Mouse (Mus musculus): ENCODE measurements around the gene Ccdc40. TPM values are rescaled to one million over a fixed set of nuclear protein-coding genes. Genes with fewer than 3 reads are reported as not detected.

Gene Ccdc40
- 0.60 and 0.81 TPM in 2 replicates for polyA plus RNA-seq (2011; ENCODE audit: insufficient read length, low read depth, missing spikeins)

GRCm38 (mm10) chr11:119228091-119228781, at the start of gene Ccdc40, which contains the start of gene Tbc1d16:
TSS of gene Ccdc40 (plus strand) at chr11:119228572.
TSS of gene Tbc1d16 (minus strand) at chr11:119228499.
- Histone ChIP-seq H3K4me3 (ENCODE audit: insufficient read depth, low read length) (peak within 1 kb of the TSS; percentile 69), H3K4me1 (ENCODE audit: control insufficient read depth, insufficient read depth, low read length) (no peaks in the 10 kb centered on the region; the same call in 1 of the 2 replicates), H3K27ac (ENCODE audit: insufficient read depth, low read length) (no peak within 1 kb of the TSS)
- TF ChIP-seq CTCF (IDR thresholded peaks at IDR 0.05; ENCODE audit: borderline replicate concordance, insufficient read depth, low read length) (no peak), POLR2A (IDR thresholded peaks at IDR 0.05; ENCODE audit: low read depth, low read length) (peak; percentile 61)

- TF ChIP-seq CTCF (IDR thresholded peaks at IDR 0.05; ENCODE audit: borderline replicate concordance, insufficient read depth, low read length) (no peak), POLR2A (IDR thresholded peaks at IDR 0.05; ENCODE audit: low read depth, low read length) (no peak)
- no peaks in the 10 kb centered on the region for H3K4me1 ChIP-seq (ENCODE audit: control insufficient read depth, insufficient read depth, low read length)
- no peak overlapping the region for H3K4me3 ChIP-seq (ENCODE audit: insufficient read depth, low read length)
- no peak overlapping the region for H3K27ac ChIP-seq (ENCODE audit: insufficient read depth, low read length)
These were observed 47.4 kb upstream of the Ccdc40 start for GRCm38 (mm10) chr11:119180824-119181582.

DNA sequence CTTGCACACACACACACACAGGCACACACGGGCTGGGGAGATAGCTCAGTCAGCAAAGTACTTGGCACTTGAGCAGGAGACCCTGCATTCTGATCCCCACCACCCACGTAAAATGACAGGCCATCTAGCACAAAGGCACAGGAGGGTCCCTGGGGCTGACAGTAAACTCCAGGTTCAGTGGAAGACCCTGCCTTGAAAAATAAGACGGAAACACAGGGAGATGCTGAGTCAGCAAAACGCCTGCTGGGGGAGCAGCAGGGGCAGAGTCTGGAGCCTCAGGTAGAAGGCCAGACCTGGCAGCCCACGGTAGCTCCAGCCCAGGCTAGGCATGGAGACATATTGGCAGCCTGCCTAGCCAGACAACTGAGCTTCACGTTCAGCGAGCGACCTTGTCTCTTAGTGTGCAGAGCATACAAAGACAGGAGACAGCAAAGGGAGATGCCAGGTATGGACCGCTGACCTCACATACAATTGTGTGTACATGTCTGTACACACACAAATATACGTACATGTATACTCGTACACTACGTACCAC, 46.4 kb upstream of the Ccdc40 start:
- Histone ChIP-seq H3K27ac (ENCODE audit: insufficient read depth, low read length) (no peak overlapping the region), H3K4me3 (ENCODE audit: insufficient read depth, low read length) (no peak overlapping the region), H3K4me1 (ENCODE audit: control insufficient read depth, insufficient read depth, low read length) (peaks cover 7% of the 10 kb centered on the region)
- TF ChIP-seq CTCF (IDR thresholded peaks at IDR 0.05; ENCODE audit: borderline replicate concordance, insufficient read depth, low read length) (no peak), POLR2A (IDR thresholded peaks at IDR 0.05; ENCODE audit: low read depth, low read length) (no peak)

DNA sequence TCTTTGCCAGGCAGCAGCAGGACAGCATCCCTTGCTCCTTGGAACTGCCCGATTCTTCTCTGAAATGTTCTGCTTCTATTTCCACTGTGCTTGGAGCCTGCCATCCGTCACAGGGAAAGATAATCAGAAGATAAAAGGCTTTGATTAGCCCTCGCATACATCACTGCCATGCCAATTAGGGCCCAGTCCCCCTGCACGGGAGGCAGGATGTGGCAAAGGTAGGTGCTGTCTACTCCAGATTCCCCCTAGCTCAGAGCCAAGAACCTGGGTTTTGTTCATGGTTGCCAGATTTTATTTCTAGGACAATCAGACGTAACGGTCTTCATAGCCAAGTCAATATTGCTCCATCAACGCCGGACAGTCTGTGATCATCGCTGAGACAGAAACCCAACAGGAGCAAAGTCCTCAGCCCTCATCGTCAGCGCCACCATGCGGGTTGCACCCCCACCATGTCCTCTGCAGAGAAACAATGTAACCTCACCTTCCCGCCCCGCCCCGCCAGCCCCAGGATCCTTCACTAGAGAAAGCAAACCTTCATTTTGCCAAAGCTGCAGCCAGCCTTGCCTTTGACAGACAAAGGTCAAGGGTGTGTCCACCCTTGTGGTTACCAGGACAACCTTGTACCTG, 44.6 kb upstream of the Ccdc40 start:
- TF ChIP-seq POLR2A (IDR thresholded peaks at IDR 0.05; ENCODE audit: low read depth, low read length) (no peak), CTCF (IDR thresholded peaks at IDR 0.05; ENCODE audit: borderline replicate concordance, insufficient read depth, low read length) (no peak)
- H3K4me1 ChIP-seq (ENCODE audit: control insufficient read depth, insufficient read depth, low read length): peaks cover 9% of the 10 kb centered on the region
- no peak overlapping the region for H3K4me3 ChIP-seq (ENCODE audit: insufficient read depth, low read length)
- no peak overlapping the region for H3K27ac ChIP-seq (ENCODE audit: insufficient read depth, low read length)

DNA sequence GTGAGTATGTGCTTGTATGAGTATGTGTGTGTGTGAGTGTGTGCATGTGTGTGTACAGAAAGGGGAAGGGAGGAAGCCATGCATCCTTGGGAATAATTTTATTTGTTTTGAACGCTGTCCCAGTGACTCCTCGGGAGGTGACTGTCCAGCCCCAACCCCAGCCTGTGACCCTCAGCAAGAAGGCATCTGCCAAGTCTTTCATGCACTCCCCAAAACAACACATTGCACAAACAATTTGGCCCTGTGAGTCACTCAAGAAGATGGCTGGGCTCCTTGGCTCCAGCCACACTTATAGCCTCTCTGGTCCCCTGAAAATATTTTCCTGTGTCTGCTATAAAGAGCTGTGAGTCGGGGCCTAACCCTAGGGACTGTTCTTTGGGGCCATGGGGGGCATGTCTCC, 42.0 kb upstream of the Ccdc40 start:
- TF ChIP-seq POLR2A (IDR thresholded peaks at IDR 0.05; ENCODE audit: low read depth, low read length): no peak
- TF ChIP-seq CTCF (IDR thresholded peaks at IDR 0.05; ENCODE audit: borderline replicate concordance, insufficient read depth, low read length): no peak

GRCm38 (mm10) chr11:119186989-119187799, 41.2 kb upstream of the Ccdc40 start:
- TF ChIP-seq POLR2A (IDR thresholded peaks at IDR 0.05; ENCODE audit: low read depth, low read length) (no peak), CTCF (IDR thresholded peaks at IDR 0.05; ENCODE audit: borderline replicate concordance, insufficient read depth, low read length) (peak; percentile 70)
- Histone ChIP-seq H3K27ac (ENCODE audit: insufficient read depth, low read length) (no peak overlapping the region), H3K4me3 (ENCODE audit: insufficient read depth, low read length) (no peak overlapping the region), H3K4me1 (ENCODE audit: control insufficient read depth, insufficient read depth, low read length) (peaks cover 9% of the 10 kb centered on the region)

More for the DNA sequence above, 42.0 kb upstream of the Ccdc40 start:
- H3K4me1 ChIP-seq (ENCODE audit: control insufficient read depth, insufficient read depth, low read length): peaks cover 9% of the 10 kb centered on the region
- H3K27ac ChIP-seq (ENCODE audit: insufficient read depth, low read length): no peak overlapping the region
- H3K4me3 ChIP-seq (ENCODE audit: insufficient read depth, low read length): no peak overlapping the region

DNA sequence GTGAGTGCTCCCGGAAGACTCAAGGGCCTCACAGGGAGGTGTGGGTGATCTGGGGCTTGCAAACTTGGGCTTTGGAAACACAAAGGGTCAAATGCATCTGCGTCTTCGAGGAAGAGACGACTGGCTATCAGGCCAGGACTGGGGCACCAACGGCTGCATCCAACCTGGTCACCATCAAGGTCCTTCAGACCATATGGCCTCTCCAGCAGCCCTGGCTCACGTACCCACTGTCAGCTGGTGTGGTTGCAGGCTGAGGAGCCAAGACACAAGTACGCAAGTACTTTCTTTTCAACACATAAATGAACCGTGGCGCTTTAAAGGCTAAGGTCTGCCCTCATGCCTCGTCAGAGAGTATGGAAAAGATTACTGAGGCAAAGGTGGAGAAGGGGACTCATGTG, 40.6 kb upstream of the Ccdc40 start:
- Histone ChIP-seq H3K4me3 (ENCODE audit: insufficient read depth, low read length) (no peak overlapping the region), H3K27ac (ENCODE audit: insufficient read depth, low read length) (no peak overlapping the region), H3K4me1 (ENCODE audit: control insufficient read depth, insufficient read depth, low read length) (peaks cover 9% of the 10 kb centered on the region)
- TF ChIP-seq CTCF (IDR thresholded peaks at IDR 0.05; ENCODE audit: borderline replicate concordance, insufficient read depth, low read length) (no peak), POLR2A (IDR thresholded peaks at IDR 0.05; ENCODE audit: low read depth, low read length) (no peak)

DNA sequence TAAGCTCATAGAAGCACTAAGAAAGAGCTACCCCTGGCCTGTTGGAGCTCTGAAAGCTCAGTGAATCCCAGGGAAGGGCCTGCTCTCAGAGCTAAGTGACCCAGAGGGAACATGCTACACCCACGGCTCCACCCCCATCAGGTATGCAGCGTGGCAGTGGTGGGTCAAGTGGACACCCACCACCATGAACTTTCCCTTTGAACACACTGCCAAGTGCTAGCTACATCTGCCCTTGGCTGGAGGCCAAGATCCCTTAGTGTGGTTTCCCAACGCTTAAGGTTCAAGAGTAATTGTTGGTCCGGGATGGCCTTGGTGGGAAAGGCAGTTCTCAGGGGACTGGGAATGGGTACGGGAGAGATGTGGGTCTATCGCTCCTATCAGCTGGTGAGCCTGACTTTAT, 40.0 kb upstream of the Ccdc40 start:
- TF ChIP-seq POLR2A (IDR thresholded peaks at IDR 0.05; ENCODE audit: low read depth, low read length) (no peak), CTCF (IDR thresholded peaks at IDR 0.05; ENCODE audit: borderline replicate concordance, insufficient read depth, low read length) (no peak)
- no peak overlapping the region for H3K4me3 ChIP-seq (ENCODE audit: insufficient read depth, low read length)
- H3K4me1 ChIP-seq (ENCODE audit: control insufficient read depth, insufficient read depth, low read length): peaks cover 9% of the 10 kb centered on the region
- H3K27ac ChIP-seq (ENCODE audit: insufficient read depth, low read length): no peak overlapping the region

- peaks cover 9% of the 10 kb centered on the region for H3K4me1 ChIP-seq (ENCODE audit: control insufficient read depth, insufficient read depth, low read length)
- no peak overlapping the region for H3K4me3 ChIP-seq (ENCODE audit: insufficient read depth, low read length)
- H3K27ac ChIP-seq (ENCODE audit: insufficient read depth, low read length): no peak overlapping the region
- TF ChIP-seq CTCF (IDR thresholded peaks at IDR 0.05; ENCODE audit: borderline replicate concordance, insufficient read depth, low read length) (no peak), POLR2A (IDR thresholded peaks at IDR 0.05; ENCODE audit: low read depth, low read length) (no peak)
These were observed 39.1 kb upstream of the Ccdc40 start for GRCm38 (mm10) chr11:119189319-119189718.
